Mouse (Mus musculus) inflammation-experienced regulatory T-cells, adult 6 months (primary cell): ENCODE measurements around the gene Cnih2. TPM values are rescaled to one million over a fixed set of nuclear protein-coding genes. Genes with fewer than 3 reads are reported as not detected.
"Not testable (repeated sequence)": the region's sequence is repeated elsewhere in the genome, so short reads cannot be mapped to it uniquely, and the experiment has no call there.

Source experiments
- ATAC-seq: one replicate; pipeline ENCODE4 v1.8.0; 2017
- polyA plus RNA-seq, 3 experiments: library from polyadenylated mRNA; unstranded; fragments of 100-300 nt; shearing (Covaris generic); gene quantifications; one replicate each; pipeline ENCODE4 v1.2.1; 2017

Gene Cnih2
- polyA plus RNA-seq, 3 experiments from 2014 or later: 0.50 to 0.59 TPM; not detected in 1

DNA sequence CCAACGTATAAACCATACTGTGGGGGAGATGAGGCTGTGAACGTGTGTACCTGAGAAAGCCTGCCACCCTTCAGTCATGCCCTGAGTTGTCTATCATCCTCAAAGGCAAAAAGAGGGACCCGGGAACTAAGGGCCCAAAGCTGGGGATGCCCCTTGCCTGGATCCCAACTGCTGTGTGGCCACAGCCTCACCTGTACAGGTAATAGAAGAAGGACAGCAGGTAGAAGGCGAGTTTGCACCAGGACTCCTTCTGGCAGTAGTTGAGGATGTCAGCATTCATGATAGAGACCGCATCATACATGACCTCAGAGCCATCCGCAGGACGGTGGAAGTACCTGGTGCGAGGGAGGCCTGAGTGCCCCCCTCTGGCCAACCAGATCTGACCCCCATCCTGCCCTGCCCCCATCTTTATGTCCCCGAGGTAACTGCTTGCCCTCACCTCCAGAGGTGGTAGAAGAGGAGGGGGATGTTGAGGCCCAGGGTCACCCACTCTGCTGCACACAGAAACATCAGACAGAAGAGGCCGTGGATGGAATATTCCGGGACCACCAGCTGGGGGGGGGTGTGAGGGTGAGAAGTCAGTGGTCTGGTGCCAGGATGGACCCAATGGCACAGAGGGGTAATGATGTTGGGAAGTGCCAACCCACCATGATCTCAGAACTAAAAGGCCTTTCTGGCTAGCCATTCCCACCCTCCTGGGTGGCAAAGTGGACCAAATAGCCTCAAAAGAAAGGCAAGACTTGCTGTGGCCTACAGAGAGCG is 4.7 kb downstream of the Cnih2 start:
- ATAC-seq: no peak

GRCm38 (mm10) chr19:5092083-5092482 is 6.2 kb downstream of the Cnih2 start:
- ATAC-seq: no peak

DNA sequence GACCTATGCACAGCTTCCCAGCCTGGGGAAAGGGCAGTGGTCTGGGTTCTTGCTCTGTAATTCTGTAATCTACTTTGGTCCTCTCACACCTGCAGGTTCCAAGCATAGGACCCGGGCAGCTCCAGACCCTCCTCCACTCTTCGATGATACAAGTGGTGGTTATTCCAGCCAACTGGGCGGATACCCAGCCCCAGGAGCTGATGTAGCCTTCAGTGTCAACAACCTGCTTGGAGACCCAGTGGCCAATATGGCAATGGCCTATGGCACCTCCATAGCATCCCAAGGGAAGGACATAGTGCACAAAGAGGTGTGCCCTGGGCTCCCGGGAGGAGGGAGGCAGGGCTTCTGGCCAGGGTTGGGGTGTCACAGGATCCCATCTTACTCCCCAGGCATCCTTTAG is 9.0 kb downstream of the Cnih2 start:
- ATAC-seq: no peak

- peak; percentile 95 for ATAC-seq
Observed at GRCm38 (mm10) chr19:5087884-5088728, 10.2 kb downstream of the Cnih2 start, which contains the start of gene Yif1a. Gene Yif1a, plus strand, starts transcription at chr19:5088538.

- ATAC-seq: not testable (repeated sequence)
Observed at GRCm38 (mm10) chr19:5086533-5086932, 11.8 kb downstream of the Cnih2 start.

DNA sequence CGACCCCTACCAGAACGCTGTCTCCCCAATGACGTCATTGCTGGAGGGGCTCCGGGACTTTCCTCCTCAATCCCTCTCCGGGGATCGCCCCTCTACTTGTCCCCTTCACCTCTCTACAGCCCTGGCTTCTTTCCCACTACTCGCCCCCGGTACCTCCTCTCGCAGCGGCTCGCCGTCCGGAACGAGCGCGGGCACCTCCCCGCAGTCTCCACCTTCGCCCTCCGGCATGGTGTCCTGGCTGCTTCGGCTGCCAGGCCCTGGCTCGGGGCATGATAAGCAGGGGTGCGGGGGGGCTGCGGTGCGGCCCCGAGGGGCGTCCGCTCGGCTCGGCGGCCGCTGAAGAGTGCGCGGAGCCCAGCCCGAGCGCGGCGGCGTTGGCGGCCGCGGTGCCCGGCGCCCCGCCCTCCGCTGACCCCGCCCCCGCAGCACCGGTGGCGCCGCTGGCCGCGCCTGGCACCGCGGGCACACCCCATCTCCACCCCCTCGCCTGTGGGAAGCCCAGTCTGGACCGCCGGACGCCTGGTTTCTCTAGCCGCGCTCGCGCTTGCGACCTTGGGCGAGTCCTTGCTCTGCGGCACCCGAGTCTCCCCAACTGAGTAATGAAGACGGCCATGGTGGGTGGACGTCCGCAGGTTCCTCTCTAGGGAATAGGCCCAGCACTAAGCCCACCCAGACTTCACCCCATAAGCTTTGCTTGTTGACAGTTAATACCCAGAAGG is 13.0 kb downstream of the Cnih2 start, which contains the start of gene Tmem151a:
Gene Tmem151a (minus strand): TSS at position 387 of the 719 bp plus-strand sequence.
- ATAC-seq: no peak

GRCm38 (mm10) chr19:5084834-5085144 is 13.5 kb downstream of the Cnih2 start:
- no peak for ATAC-seq

GRCm38 (mm10) chr19:5083961-5084833 is 14.1 kb downstream of the Cnih2 start:
- no peak for ATAC-seq

DNA sequence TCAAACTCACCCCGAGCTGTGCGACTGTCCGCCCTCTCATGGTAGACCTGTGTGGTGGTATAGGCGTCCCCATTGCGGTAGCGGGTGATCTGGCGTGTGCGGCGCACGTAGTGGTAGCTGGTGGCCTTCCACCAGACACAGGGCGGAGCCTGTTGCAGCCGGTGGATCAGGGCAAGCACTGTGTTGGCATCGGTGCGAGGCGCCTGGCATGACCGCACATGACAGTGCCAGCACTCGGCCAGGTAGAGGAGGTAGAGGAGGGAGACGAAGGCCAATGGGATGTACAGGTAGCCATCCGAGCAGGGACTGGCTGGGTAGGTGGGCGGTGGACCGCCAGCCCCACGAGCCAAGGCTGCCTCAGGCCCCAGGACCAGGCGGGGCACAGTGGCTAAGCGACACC is 15.7 kb downstream of the Cnih2 start:
- no peak for ATAC-seq

DNA sequence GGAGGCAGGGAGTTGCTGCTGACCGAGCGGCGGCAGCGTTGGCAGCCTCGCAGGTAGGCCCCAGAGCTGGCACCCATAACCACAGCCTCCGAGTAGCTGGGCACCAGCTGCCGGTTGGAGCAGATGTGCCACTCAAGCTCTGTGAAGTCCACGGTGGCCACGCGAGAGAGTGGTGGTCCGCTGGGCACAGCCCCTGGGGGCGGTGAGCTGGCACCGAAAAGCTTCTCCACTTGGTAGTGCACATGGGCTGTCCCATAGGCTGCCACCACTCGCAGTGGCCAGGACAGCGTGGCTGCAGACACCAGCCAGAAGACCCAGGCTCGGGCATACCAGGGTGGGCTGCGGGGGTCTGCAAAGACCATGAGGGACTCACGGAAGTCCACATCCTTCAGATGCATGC is 16.3 kb downstream of the Cnih2 start:
- ATAC-seq: no peak

- no peak for ATAC-seq
Observed at GRCm38 (mm10) chr19:5079279-5079678, 19.0 kb downstream of the Cnih2 start.

DNA sequence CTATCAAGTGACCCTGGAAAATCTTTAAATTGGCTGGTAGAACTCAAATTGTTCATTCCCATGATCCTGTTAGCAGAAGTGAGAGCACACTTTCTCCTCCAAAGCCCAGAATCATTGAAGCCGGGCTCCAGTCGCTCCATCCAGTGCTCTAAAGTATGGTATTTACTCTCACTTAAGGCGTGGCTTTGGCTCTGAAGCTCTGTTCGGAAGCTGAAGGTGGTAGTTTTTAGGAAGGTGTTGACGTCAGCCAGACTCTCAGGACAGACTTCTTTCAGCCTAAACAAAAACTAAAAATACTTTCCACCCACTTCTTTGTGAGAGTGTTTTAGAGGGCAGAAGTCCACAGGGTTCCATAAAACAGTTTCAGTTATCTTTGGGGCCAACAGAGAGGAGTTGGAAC is 24.8 kb downstream of the Cnih2 start:
- ATAC-seq: no peak

DNA sequence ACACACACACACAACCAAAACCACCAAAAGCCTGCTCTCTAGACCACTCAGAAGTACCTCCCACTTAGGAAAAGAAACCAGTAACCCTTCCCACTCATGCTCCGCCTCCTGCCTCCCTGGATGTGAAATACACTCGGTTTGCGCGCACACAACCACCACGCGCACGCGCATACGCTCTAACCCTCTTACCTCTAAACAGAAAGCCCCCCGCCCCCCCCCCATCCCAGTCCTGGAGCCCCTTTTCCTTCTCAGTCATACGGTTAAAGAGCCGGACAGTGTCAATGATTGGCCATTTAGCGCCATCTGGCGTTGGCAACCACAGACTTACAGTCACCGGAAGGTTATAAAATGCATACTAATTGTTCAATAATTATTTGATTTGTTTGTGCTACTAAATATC is 25.3 kb downstream of the Cnih2 start:
- ATAC-seq: no peak

- no peak for ATAC-seq
Observed at GRCm38 (mm10) chr19:5072389-5073019, 25.8 kb downstream of the Cnih2 start.

DNA sequence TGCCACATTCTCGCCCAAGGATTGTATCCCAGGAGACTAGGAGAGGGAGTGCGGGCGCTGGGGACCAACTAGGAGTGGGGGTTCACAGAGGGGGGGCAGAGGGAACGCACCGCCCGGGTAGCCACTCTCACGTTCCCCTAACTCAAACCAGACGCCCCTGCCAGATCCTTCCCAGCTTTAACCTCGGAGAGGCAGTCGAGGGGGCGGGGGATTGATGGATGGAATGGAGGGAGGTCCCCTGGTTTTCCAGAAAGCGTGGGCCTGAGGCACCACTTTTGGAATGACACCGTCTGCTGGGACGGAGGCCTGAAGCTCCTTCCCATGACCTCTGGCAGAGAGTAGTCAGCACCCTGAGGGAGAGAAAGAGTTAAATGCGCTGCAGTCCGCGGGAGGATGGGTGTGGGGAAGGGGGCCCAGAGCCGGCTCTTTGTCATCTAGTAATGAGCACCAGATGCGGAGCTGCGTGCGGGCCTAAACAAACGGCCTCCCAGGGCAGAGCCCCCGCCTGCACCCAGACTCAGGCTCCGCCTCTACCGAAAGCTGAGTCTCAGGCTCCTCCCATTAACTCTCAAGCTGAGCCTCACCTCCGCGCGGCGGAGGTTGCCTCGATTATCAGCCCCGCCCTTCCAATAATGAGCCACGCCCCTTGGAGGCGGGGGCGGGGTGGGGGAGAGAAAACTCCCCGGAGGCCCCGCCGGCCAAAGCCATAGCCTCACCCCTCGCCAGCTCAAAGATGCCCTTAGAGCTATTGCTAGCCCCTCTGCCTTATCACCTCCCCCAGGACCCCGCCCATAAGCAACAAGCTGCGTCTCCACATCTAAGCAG is 26.6 kb downstream of the Cnih2 start:
- ATAC-seq: peak; percentile 86

- no peak for ATAC-seq
Observed at GRCm38 (mm10) chr19:5071077-5071476, 27.2 kb downstream of the Cnih2 start.

- ATAC-seq: no peak
Observed at GRCm38 (mm10) chr19:5069978-5070377, 28.3 kb downstream of the Cnih2 start.

GRCm38 (mm10) chr19:5069486-5069885 is 28.8 kb downstream of the Cnih2 start:
- ATAC-seq: no peak

DNA sequence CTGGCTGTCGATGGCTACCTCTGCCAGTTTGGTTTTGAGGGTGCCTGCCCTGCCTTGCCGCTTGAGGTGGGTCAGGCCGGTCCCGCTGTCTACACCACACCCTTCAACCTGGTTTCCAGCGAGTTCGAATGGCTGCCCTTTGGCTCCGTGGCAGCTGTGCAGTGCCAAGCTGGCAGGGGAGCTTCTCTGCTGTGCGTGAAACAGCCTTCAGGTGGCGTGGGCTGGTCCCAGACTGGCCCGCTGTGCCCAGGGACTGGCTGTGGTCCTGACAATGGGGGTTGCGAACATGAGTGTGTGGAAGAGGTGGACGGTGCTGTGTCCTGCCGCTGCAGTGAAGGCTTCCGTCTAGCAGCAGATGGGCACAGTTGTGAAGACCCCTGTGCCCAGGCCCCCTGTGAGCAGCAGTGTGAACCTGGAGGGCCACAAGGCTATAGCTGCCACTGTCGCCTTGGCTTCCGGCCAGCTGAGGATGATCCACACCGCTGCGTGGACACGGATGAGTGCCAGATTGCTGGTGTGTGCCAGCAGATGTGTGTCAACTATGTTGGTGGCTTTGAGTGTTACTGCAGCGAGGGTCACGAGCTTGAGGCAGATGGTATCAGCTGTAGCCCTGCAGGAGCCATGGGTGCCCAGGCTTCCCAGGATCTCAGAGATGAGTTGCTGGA is 29.6 kb downstream of the Cnih2 start:
- no peak for ATAC-seq
